Mouse (Mus musculus) embryo, embryonic 11.5 days (tissue): Measurements from ENCODE around the gene Blzf1.

Experiments used
- DNase-seq: peaks from one replicate; pipeline ENCODE4 v3.0.0-alpha.2; 2012; ENCODE audit warnings: low read depth, low spot score

The Blzf1 gene

DNA sequence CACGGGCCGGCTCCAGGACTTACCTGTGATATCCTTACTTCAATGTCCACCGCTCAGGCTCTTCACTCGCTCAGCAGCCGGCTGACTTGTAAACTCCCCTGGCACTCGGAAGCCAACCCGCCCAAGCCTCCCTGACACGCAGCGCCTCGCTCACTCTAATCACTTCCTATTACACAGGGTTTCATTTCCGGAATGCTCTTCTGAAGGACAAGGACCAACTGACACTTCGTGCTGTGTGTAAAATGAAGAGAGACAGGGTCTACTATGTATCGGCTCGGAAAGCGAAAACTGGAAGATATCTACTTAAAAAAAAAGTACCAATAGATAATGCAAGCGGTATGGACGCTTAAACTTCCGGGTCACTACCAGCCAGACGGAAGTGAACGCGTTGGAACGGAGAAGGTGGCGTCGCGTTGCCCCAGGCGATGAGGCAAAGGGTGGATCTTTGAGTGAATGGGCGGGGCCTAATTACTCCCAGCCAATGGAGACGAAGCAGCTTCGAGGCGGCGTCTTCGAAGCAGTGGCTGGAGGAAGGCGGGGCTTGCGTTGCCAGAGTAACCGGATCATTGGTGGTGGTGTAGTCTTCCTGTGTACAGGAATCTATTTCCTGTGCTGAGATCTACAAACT is at the start of gene Blzf1:
Blzf1 (minus strand) TSS at position 366 of the 628 bp plus-strand sequence.
- DNase-seq = peak; percentile 96

GRCm38 (mm10) chr1:164353443-164353842 is 46.2 kb upstream of the Blzf1 start:
- DNase-seq = no peak

- no peak for DNase-seq
Observed at GRCm38 (mm10) chr1:164342161-164342560, 34.9 kb upstream of the Blzf1 start.

DNA sequence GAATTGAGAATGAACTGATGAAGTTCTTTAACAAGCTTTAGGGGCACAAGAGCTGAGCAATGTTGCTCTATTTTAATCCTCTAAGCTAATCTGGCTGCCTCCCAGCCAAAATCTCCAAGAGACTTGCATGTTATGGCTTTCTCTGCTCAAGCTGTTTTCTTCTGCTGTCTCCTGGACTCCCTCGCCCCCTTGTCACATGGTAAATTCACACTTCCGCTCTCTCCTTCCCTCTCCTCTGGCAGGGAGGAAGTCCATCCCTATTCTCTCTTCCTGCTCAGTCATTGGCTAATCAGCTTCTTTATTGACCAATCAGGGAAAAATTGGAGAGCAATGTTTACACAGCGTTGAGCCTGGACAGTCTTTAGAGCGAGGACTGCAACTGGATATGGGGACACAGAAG is 28.6 kb upstream of the Blzf1 start:
- no peak for DNase-seq

- DNase-seq = no peak
Observed at GRCm38 (mm10) chr1:164335435-164335834, 28.1 kb upstream of the Blzf1 start.

DNA sequence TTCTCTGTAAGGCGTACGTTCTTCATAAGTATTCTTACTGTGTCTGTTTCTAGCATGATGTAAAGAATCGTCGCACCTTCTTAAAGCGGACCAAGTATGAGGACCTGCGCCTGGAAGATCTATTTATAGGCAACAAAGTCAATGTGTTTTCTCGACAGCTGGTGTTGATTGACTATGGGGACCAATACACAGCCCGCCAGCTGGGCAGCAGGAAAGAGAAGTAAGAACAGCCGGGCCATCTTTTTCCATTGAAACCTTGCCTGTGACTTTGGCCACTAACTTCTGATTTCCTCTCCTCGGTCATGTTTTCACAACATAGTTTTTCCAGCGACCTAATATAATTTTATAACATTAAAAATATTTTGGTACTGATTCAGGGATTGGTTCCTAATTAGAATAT is 25.3 kb upstream of the Blzf1 start:
- DNase-seq = no peak

- no peak for DNase-seq
Observed at GRCm38 (mm10) chr1:164327764-164328163, 20.5 kb upstream of the Blzf1 start.

DNA sequence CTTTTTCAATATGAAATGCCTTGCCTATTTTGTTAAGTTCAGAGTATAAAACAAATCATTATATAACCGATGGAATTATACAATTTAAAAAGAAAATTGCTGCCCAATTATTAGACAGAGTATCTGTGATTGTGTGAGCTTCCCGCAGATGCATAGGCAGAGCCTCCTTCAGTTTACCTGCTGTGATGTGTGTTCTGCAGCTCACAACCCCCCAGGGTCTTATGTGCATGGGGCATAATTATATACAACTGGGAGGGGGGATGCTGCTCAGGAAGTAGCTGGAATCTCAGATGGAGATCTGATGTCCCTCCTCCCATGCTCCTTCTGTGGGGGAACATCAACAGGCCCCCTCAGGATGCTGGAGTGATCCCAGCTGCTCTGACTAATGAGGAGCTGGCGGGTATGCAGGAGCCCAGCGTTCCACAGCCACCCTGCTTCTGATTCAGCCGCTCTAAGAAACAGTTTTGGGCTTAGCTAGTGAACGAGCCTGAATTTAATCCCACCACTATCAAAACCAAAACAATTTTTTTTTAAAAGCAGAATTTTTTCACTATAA is 19.4 kb upstream of the Blzf1 start:
- DNase-seq = no peak

GRCm38 (mm10) chr1:164324878-164325277 is 17.6 kb upstream of the Blzf1 start:
- DNase-seq = no peak

GRCm38 (mm10) chr1:164324221-164324620 is 16.9 kb upstream of the Blzf1 start:
- no peak for DNase-seq

- DNase-seq = no peak
Observed at GRCm38 (mm10) chr1:164322987-164323650, 15.8 kb upstream of the Blzf1 start.

DNA sequence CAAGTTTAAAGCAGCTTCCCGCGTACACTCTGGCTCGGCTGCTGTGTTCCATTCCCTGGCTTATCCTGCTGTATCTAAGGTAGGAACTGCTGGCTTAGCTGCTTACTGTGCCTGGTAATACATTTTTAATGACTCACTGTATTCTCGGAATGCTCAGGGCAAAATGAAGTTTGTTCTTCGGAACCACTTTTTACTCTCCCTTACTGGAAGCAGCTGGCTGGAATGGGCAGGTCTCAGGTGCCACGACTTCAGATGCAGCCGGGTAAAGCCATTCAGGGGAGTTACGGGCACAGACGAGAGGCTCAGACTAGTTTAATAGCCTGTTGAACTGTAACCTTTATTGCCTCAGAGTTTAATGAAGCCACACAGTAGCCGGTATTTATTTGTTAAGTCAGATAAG is 14.1 kb upstream of the Blzf1 start:
- no peak for DNase-seq

GRCm38 (mm10) chr1:164320731-164321130 is 13.4 kb upstream of the Blzf1 start:
- no peak for DNase-seq

- no peak for DNase-seq
Observed at GRCm38 (mm10) chr1:164319542-164320140, 12.4 kb upstream of the Blzf1 start.

DNA sequence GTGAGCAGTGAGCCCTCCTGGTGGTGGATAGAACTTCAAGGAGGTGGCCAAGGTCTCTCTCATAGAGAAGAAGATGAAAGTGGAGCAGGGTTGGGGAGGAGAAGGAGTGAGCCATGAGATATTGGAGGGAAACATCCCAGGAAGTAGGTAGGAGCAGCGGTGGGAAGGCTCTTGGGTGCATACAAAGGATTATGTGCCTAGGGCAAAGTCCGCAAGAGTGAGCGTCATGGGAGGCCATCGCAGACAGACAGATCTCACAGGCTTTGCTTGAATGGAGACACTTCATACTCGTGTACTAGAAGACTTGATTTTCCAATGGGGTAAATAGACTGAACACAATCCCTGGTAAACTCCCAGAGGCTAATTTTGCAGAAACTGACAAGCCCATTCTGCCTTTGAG is 11.2 kb upstream of the Blzf1 start:
- DNase-seq = no peak

DNA sequence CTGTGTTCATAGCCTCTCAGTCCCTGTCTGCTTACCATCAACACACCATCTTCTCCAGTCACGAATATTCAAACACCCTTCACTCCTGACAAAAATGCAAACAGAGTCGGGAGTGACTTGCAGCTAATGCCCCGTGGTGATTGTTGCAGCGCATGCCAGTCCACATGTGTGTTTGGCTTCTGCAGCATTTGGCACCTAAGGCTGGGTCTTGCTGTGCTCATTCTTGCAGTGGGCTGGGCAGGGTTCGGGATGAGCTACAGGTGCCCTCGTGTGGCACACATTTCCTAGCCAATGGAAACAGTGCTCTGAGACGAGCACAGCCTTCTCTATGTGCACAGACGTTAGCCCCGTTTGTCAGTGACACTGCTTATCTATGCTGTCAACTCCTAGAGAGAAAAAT is 10.0 kb upstream of the Blzf1 start:
- no peak for DNase-seq

DNA sequence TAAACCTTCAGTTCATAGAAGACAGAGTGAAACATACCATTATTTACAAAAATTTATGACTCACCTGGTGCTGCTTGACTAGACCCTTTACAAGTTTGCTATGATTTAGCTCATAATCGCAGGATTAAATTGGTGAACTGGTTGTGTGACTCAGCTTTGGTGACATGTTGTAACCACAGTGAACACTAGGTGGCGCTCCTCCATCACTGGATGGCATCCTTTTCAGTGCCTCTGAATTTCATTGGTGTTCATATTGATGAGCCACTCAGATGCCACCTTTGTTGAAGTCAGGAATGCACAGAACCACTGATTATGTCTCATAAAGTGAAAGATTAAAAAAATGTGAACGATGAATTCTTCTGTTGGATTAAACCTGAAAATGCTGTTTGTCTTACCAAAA is 9.4 kb upstream of the Blzf1 start:
- DNase-seq = peak; percentile 44

DNA sequence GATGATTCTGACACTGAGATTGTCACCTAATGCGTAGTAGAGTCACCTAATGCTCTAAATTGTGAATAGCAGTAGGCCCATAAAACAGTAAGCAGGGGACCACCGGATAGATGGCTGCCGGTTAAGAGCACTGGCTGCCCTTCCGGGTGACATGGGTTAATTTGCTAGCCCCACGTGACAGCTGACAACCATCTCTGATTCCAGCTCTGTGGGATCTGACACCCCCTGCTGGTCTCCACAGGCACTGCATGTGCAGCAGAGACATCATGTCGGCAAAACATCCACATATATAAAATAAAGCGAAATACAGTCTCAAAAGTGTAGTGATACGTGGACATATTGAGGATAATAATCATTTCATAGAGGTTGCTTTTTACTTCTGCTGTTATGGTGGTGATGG is 8.0 kb upstream of the Blzf1 start:
- DNase-seq = no peak

- no peak for DNase-seq
Observed at GRCm38 (mm10) chr1:164314085-164314484, 6.8 kb upstream of the Blzf1 start.

DNA sequence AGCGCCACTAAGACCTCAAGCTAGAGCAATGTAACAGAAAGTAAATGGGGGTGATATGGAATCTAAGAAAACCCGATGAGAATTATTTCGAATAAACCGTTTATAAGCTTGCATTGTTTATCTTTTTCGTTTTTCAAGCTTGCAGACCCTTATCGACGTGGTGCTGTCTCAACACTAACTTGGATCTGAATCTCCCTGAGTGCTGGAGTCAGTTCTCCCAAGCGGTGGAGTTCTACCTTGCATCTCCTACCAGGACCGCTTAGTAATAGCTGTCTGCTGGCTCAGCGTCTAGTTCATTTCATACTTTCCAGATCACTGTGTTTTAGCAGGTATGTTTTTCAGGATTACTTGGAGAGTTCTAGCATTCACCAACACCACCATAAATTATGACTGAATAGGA is 633 bp upstream of the Blzf1 start:
- DNase-seq = no peak

DNA sequence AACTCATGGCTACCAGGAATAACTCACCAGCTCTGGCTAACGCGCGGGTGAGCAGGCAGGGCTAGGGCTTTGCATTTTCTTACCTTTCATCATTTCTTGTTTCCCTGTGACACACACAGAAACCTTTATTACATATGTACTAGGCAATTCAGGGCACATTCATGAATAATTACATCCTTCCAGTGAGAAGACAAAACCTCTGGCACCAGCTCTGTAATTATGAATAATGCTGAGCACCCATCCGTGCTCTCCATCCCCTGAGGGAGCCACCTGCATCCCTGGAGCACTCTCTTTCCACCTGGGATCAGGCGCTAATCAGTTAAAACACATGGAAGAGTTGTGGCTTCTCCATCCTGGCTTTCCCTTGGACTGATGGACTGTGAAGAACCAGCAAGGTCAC is 3.5 kb downstream of the Blzf1 start, which contains the start of gene Nme7:
Nme7 (plus strand) TSS at position 301 of the 400 bp plus-strand sequence.
- no peak for DNase-seq

- DNase-seq = no peak
Observed at GRCm38 (mm10) chr1:164301949-164302348, 5.3 kb downstream of the Blzf1 start.

GRCm38 (mm10) chr1:164296473-164296872 is 10.8 kb downstream of the Blzf1 start:
- no peak for DNase-seq
